Mouse (Mus musculus) adrenal gland, postnatal 10 days (tissue): ENCODE results near the gene Kcnh6. TPM values are rescaled to one million over a fixed set of nuclear protein-coding genes. Genes with fewer than 3 reads are reported as not detected.

ENCODE experiments used
- DNase-seq: peaks from one replicate; pipeline ENCODE4 v3.0.0; 2021; ENCODE audit warnings: mixed read lengths
- long read RNA-seq, 2 experiments: library from polyadenylated mRNA; stranded (forward); transcript quantifications; one replicate each; pipeline ENCODE4 v2.0.0; 2021
- total RNA-seq, 2 experiments: library from RNA; stranded (reverse); gene quantifications; 2 replicates each; pipeline ENCODE4 v1.2.3; 2021

The Kcnh6 gene
- total RNA-seq, result under 1 TPM; 0.24 to 0.61 TPM
- long read RNA-seq, experiment 1, partial matches to known transcripts, result 0 of 9 reads
- long read RNA-seq, experiment 1, other reads (novel, unspliced or antisense), result 9 of 9 reads
- long read RNA-seq, experiment 2, result 0 reads

- peak; percentile 86 for DNase-seq
Observed at GRCm38 (mm10) chr11:106007821-106008220, at the start of gene Kcnh6. Gene Kcnh6, plus strand, starts transcription at chr11:106008124.

DNA sequence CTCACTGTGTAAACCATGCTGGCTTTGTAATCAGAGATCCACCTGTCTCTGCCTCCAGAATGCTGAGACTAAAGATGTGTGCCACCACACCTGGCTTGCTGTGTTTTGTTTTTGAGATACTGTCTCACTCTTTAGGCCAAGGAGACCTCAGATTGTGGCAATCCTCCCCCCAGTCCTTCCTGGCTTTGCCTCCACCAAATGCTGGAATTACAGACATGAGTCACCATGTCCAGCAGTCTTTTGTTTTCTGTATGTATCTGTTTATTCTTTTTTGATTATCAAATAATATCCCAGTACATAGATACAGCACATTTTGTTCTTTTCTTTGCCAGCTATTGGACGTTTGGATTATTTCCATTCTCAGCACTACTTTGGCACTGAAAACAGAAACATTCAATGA, 49.4 kb upstream of the Kcnh6 start:
- no peak for DNase-seq

DNA sequence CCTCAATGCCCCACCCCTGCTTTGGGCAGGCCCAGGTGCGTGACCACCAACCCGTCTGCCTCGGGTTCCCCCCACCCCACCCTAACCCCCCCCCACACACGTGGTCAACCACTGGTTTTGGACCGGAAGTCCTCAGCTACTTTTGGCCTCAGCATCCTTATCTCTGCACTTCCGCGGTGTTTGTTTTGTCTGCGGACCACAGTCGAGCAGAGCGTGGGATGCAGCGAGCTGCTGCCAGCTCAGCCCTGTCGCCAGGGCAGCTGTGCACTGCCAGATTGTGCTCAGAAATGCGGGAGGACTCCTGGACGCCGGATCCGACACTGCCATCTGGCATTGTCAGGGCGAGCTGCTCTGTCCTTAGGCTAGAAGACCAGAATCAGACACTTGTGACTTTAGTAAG, 48.6 kb upstream of the Kcnh6 start:
- DNase-seq, result no peak

GRCm38 (mm10) chr11:105964691-105965090, 43.2 kb upstream of the Kcnh6 start:
- DNase-seq, result no peak

DNA sequence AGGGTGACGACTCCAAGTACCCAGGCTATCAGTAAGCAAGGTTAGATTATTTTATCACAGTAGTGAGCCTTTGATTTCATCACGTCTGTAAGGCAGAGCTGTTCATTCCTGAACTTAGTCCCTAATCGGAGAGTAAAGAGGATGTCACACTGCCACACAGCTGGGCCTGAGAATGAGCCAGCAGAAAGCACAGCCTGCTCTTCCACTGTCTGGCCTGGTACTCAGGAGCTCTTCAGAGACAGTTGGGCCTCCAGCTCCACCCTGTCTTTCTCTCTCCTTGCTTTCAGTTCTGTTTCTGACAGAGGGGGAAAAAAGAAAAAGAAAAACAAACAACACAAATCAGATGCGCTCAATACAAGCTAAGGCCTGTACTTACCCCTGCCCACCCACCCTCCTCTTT, 41.6 kb upstream of the Kcnh6 start:
- DNase-seq, result no peak

GRCm38 (mm10) chr11:105967741-105968574, 40.0 kb upstream of the Kcnh6 start, which contains the start of gene Ace:
Gene Ace, plus strand, starts transcription at chr11:105967945.
- DNase-seq, result peak; percentile 57

DNA sequence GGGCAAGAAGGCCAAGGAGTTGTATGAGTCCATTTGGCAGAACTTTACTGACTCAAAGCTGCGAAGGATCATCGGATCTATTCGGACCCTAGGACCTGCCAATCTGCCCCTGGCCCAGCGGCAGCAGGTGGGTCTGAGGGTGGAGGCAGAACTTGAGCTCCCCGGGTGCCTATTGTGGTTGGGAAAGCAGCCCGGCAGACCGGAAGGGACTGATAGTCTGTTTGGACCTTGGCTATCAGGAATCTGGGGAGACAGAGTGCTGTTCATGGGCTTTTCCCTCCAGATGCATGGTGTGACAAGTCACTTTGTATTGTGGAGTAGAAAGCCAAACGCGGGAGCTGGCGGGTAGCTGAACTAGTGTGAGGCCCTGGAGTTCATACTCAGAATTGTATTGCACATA, 39.0 kb upstream of the Kcnh6 start:
- DNase-seq, result no peak

- DNase-seq, result peak; percentile 79
Observed at GRCm38 (mm10) chr11:105969516-105969915, 38.4 kb upstream of the Kcnh6 start.

DNA sequence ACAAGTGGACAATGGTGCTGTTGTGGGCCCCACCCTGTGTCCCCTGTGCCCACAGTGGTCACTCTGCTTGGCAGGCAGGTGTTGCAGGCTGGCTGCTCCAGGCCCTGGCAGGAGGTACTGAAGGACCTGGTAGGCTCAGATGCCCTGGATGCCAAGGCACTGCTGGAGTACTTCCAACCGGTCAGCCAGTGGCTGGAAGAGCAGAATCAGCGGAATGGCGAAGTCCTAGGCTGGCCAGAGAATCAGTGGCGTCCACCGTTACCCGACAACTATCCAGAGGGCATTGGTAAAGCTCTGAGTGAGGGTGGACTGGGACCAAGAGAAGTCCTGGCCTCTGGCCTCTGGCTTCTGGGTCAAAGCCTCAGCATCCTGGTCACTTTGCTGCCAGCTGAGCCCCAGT, 33.3 kb upstream of the Kcnh6 start:
- DNase-seq, result peak; percentile 54

- no peak for DNase-seq
Observed at GRCm38 (mm10) chr11:105975050-105975449, 32.9 kb upstream of the Kcnh6 start.

GRCm38 (mm10) chr11:105975636-105976035, 32.3 kb upstream of the Kcnh6 start:
- no peak for DNase-seq

- no peak for DNase-seq
Observed at GRCm38 (mm10) chr11:105978232-105978631, 29.7 kb upstream of the Kcnh6 start.

DNA sequence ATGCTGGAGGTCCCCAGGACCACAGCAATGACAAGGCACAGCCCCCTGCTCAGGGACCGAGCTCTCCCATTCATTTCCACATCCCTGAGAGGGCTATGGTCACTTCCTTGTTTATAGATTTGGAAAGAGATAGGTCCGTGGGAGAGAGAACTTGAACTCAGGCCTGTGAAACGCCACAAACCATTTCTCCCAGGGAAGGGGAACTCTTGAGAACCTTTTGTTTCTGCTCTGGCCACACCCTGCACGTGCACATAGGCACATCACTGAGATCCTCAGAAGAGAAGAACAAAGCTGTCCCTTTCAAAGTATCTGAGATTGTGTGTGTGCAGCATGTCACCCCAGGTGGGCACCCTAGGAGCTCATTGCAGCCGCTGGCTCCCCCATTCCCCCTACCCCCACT, 29.3 kb upstream of the Kcnh6 start:
- DNase-seq, result no peak

DNA sequence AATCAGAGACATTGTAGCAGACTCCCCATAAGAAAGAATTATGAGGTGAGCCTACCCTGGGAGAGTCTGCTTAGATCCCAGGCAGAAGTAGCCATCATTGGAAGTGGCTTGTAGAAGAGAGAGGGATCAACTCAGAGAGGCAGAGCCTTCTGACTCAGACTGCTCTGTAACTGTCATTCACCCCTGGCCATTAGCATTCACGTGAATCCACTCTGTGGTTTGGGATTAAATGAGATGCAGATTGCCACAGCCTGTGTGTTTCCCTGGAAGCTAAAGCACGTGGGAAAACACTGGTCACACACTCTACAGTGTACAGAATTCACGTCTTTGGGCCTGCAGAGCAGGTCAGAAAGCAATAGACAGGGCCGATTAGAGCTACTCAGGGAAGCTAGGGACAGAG, 23.5 kb upstream of the Kcnh6 start:
- no peak for DNase-seq

DNA sequence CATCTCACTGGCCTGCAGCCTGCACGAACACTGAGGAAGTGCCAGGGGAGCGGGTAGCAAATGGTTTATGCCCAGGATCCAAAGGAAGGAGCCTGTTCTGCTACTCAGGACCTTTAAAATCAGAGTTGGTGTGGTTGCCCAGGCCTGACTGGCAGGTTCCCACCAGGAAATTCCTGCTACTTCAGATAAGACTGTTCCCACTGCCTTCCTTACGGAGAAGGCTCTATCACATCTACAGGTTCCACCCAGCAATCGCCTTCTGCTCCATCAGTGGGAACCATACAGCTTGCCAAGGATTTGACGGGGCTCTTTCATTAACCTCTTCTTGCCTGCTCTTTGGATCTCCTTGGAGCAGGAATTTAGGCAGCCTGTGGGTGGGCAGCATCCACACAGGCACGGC, 20.5 kb upstream of the Kcnh6 start:
- DNase-seq, result no peak

- DNase-seq, result no peak
Observed at GRCm38 (mm10) chr11:105989446-105989845, 18.5 kb upstream of the Kcnh6 start.

DNA sequence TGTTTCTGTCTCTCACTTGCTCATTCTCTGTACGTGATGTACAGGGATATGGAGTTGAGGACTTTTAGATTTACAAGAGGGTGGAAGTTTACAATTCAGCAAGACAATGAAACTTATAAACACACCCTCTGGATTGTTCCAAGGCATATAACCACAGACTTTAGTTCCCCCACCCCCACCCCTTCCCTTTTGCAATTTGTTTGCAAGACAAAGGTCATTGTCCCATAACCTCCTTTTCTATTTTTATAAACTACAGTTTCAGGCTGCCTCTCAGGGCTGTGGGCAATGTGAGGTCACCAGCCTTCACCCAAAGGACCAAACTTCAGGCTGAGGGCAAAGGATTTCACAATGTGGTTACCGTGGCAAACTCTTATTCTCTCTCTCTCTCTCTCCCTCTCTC, 17.7 kb upstream of the Kcnh6 start:
- peak; percentile 51 for DNase-seq

DNA sequence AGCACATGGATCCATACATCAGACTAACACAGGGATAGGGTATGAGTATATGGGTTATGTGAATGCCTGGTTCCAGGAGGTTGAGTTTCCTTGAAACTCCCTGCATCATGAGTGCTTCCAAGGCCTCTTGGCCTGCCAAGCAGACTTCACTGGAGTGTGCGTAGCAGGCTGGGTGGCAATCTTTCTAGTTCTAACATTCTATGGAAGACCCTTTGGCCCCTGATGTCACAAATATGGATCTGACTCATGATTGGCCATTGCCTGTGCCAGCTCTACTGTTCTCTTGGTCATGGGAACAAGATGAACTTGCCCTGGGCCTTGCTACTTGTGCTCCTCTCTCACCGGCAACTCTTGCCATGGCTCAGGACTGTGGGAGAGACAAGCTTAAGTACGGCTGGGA, 13.5 kb upstream of the Kcnh6 start, which contains the start of gene Ace3:
Gene Ace3, plus strand, starts transcription at position 301 of the 400 bp plus-strand sequence.
- DNase-seq, result no peak

- DNase-seq, result no peak
Observed at GRCm38 (mm10) chr11:106000062-106000461, 7.9 kb upstream of the Kcnh6 start.

GRCm38 (mm10) chr11:106001718-106002117, 6.2 kb upstream of the Kcnh6 start:
- no peak for DNase-seq

DNA sequence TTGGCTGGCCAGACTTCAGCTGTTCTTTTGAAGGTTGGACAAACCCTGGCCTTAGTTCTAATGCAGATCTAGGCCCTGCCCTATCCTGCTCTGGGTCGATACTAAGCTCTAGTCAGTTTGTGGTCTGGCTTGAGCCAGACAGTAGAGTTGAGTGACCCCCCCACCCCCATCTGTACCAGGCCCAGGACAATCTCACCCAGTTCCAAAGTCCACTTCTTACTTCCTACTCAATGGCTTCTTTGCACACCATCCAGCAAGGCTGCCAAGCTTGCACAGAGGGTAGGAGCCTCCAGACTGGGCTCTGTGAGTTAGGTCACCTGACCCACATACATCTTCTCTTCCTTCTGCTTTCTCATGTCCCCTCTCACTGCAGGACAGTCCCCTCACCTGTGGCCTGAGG, 3.3 kb upstream of the Kcnh6 start:
- DNase-seq, result no peak

DNA sequence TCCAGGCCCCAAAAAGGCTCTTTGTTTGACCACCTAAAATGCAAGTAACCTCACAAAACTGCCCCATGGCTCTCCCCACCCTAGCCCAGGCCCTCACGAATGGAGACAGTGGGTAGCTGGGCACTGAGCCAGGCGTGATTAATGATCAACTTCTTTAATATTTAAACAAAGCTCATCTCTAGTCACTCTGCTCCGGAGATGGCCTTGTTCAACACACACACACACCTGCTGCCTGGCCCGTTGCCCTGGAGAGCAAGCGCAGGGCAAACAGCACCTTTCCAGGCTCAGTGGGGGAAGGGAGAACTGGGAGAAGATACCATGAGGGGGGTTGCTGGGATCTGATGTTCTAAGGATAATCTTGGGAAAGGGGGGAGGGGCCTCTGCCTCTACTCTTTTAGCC, 2.0 kb upstream of the Kcnh6 start:
- no peak for DNase-seq

DNA sequence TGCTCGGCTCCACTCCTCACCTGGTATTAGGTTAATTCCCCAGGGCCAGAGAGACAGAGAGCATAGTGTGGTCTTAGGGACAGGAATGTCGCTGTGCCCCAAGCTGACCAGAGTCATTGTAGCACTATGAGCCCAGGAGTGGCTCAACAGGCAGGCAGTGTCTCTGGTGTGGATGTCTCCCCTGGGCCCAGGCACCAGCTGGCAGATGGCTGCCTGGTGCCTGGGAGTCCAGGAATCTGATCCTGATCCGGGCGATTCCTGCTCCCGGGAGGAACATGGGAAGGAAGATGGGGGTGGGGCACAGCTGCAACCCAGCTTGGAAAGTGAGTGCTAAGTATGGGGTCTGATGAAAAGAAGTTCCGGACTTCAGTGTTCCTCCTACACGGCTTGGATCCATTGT, 4.8 kb downstream of the Kcnh6 start:
- DNase-seq, result no peak
